Mouse (Mus musculus): Measurements from ENCODE around the gene Trio.

The Trio gene

GRCm38 (mm10) chr15:27827871-27828270, 197.8 kb downstream of the Trio start:
- peak; percentile 82 for DNase-seq (ENCODE audit: low spot score)

DNA sequence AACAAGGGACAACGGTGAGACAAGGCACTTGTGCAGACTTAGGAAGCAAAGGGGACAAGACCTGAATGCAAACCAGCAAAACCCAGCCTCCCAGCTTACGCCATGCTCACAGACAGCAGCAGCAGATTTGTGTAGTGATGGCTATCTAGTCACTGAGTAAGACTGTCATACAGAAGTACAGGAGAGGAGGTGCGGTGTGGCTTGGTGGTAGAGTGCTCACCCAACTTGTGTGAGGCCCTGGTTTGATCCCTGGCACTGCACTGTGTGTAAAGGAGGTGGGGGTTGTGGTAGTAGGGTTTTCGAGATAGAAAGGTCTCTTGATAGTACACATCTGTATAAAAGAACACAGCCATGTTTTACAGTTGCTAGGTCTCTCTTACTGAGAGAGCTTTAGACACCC, 198.8 kb downstream of the Trio start:
- peak; percentile 42 for DNase-seq (ENCODE audit: low spot score)

DNA sequence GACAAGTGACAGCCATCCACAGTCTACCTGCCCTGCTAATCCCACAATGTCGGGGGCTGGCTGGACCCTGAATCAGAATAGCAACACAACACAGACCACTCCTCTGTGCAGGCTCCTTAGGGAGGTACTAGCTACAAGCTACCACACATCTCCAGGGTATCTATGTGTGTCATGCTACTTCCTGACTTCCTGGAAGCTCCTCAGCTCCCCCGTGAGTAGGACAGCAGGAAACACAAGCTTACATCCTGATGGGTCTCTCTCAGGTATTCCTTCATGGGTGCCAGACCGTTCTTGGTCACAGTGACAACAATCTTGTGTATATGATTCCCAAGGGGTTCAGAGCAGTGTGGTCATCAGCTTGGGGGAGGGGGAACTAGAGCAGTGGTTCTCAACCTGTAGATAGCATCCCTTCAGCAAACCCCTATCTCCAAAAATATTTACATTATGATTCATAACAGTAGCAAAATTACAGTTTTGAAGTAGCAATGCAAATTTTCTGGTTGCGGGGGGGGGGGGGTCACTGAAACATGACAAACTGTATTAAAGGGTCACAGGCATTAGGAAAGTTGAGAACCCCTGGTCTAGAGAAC, 199.5 kb downstream of the Trio start:
- peak; percentile 13 for DNase-seq (ENCODE audit: low spot score)

DNA sequence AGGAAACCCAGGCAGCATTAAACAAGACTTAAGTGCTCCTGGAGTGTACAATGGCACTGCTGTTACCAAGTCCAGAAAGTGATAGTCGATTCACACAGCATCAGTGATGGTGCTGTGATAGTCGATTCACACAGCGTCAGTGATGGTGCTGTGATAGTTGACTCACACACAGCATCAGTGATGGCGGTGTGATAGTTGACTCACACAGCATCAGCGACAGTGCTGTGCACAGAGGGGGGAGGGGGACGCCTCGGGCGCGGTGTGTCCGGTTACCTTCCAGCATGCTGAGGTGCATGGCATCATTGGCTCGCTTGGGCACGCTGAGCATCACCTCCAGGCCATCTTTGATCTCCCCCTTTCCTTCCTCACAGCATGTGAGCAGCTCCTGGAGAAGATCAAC, 200.3 kb downstream of the Trio start:
- peak; percentile 6 for DNase-seq (ENCODE audit: low spot score)

DNA sequence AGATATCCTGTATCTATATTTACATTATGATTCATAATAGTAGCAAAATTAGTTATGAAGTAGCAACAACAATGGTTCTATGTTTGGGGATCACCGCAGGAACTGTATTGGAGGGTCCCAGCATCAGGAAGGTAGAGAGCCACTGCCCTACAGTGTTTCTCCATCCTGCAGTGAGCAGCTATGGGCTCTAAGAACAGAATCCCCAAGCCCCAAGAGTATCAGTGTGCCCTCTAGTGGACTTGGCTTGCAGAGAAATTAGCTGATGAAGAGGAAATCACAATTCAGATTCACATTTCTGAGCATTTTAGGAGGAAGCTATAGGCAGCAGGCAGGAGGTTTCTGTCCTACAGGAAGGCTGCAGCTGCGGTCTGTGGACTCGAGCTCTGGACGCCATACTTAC, 202.1 kb downstream of the Trio start:
- DNase-seq (ENCODE audit: low spot score) = peak; percentile 51

- DNase-seq (ENCODE audit: low spot score) = no peak
These were observed 203.2 kb downstream of the Trio start for GRCm38 (mm10) chr15:27822461-27822860.

- DNase-seq (ENCODE audit: low spot score) = no peak
These were observed 203.8 kb downstream of the Trio start for GRCm38 (mm10) chr15:27821651-27822364.

GRCm38 (mm10) chr15:27817096-27817495, 208.6 kb downstream of the Trio start:
- DNase-seq (ENCODE audit: low spot score) = no peak

DNA sequence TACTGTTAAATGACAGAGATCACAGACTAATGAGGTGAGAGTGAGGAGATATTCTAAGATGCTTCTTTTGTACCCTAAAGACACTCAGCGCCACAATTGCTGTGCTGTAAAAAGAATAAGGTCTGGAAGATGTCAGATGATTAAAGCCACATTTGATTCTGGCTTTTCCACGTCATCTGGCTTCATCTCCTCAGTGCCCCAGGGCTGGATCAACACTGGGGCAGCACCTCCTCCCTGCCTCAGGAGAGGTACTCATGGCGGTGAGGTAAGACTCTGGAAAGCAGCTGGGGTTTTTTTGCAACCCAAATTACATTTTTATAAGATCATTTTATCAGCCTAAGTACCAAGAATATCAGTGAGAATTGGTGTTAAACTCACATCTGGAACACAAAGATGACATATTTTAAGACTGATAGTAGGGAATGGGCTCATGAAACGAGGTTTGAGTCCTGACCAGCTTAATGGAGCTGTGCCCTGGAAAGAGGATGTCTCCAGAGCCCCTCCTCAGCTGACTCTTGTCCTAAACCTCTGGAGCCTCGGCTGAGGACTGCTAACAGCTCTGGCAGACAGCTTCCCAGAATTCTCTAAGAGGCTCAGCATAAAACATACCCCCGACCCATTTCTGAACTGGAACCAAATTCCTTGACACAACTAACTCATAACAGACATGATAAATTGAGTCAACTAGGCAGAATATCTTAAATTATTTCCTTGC, 210.8 kb downstream of the Trio start:
- DNase-seq (ENCODE audit: low spot score) = no peak

DNA sequence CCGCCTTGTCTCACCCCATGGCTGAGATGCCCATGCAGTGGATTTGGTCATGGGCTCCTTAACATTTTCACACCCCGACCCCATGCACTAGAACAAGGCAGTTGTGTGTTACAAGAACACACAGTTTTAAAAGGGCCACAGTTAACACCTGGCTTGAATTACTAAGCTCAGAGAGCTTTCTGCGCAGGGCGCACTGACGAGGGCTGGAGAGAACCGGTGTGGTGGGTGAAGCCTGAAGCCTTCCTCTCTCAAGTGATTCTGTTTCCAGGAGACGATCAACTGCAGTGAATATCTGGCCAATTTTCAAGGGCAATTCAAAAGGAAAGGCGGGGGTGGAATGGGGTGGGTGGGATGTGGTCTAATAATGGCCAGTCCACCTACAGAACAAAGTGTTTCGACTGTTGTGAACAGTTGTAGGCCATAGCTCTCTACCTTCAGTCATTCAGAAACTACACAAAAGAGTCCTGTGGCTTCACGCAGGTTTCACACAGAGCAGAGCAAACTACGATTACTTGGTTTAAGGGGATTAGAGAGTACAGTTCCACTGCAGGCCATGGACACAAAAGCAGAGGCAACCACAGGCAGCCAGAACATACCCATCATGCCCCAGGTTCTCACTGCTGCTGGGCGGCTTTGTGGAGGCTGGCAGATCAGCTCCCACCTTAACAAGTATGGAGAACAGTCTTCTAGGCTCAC, 214.7 kb downstream of the Trio start:
- no peak for DNase-seq (ENCODE audit: low spot score)

- no peak for DNase-seq (ENCODE audit: low spot score)
These were observed 215.4 kb downstream of the Trio start for GRCm38 (mm10) chr15:27810262-27810661.

DNA sequence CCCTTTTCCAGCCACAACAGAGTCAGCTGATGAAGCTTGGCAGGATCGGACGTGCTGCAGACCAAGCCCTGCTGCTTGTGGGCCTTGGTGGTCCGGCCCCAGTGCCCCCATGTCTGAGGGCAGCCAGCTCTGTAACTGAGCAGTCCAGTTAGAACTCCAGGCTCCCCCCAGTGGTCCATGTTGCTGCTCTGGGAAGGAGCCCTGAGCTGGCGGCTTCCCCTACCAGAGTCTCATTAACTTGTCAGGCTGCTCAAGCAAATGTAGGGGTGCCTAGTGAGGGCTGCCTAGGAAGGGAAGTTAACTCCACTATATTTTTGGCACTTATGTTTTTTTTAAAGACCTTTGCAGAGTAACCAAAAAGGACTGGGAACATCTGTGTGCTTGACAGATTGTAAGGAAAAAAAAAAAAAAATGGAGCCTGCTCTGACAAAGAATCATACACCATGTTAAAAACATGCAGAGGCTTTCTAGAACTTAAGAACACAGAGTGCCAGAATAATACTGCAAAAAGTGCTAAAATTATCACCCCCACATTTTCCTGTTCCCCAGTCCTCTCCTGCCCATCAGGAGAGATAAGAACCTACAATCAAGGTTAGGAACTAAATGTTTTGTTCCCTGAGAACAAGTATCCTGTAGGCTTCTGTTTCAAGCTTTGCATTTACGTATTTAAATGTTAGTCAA, 216.9 kb downstream of the Trio start:
- DNase-seq (ENCODE audit: low spot score) = no peak

GRCm38 (mm10) chr15:27806219-27806618, 219.4 kb downstream of the Trio start:
- no peak for DNase-seq (ENCODE audit: low spot score)

DNA sequence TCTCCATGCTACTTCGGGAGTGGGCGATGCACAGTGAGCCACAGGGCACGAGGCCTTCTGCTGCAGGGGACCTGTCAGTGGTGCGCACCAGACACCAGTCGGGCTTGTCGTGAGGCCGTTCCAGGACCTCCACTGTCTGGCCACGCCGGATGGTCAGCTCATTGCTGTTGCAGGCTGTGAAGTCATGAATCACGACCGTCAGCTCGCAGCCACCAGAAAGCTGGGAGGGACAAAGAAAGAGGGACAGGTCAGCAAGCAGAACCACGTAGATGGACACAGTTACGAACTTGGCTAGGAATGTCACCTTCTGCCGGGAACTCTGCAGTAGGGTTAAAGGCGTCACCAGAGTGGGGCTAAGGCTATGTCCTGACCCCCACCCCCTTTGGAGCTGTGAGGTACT, 220.0 kb downstream of the Trio start:
- DNase-seq (ENCODE audit: low spot score) = no peak

- DNase-seq (ENCODE audit: low spot score) = no peak
These were observed 221.2 kb downstream of the Trio start for GRCm38 (mm10) chr15:27804447-27804846.

- no peak for DNase-seq (ENCODE audit: low spot score)
These were observed 221.9 kb downstream of the Trio start for GRCm38 (mm10) chr15:27803568-27804345.

GRCm38 (mm10) chr15:27802243-27802642, 223.4 kb downstream of the Trio start:
- DNase-seq (ENCODE audit: low spot score) = no peak

DNA sequence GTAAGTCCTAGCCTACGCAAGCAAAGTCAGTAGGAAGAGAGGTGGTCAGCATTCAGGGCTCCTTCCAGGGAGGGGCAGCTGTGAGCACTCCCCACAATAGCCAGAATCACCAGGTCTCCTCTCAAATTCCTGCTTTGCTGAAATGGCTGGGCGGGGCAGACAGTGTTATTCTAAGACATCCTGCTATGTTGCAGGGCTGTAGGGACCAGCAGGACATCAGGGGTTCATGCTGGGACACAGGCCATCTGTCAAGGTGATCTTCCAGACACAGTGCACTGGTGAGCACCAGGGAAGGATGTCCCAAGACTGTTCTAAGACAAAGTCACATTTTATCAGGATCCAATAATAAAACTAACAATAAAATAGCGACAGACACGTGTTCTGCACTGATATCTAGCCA, 224.5 kb downstream of the Trio start:
- no peak for DNase-seq (ENCODE audit: low spot score)

- DNase-seq (ENCODE audit: low spot score) = no peak
These were observed 228.0 kb downstream of the Trio start for GRCm38 (mm10) chr15:27797480-27798155.

- peak; percentile 33 for DNase-seq (ENCODE audit: low spot score)
These were observed 228.8 kb downstream of the Trio start for GRCm38 (mm10) chr15:27796868-27797222.
